Mouse (Mus musculus) limb, embryonic 13.5 days (tissue): ENCODE measurements at regions not wholly inside any gene's neighbourhood (a gene's known extent, or its start where the extent isn't known, plus 50 kb on each side); places are given as distances from the start of the nearest gene placed in this dataset.
A peak's percentile ranks its signal among the peaks of the same experiment; 100 is the strongest.

Experiments used
- ATAC-seq: fragments of 200-750 bp; cut with Nextera tagmentation; 2 replicates; pipeline ENCODE4 v1.8.0; 2017; ENCODE audit warnings: low read depth, moderate number of reproducible peaks, moderate TSS enrichment; ENCODE audit not compliant: low FRiP score
- H3K27ac ChIP-seq: fragments of 300-500 bp; sonication (generic); 2 replicates; pipeline ENCODE4 v1.5.1; 2015; ENCODE audit warnings: inconsistent platforms, mild to moderate bottlenecking, moderate library complexity
- H3K27me3 ChIP-seq: fragments of 300-500 bp; sonication (generic); 2 replicates; pipeline ENCODE4 v1.6.1; 2015; ENCODE audit warnings: mild to moderate bottlenecking, inconsistent platforms
- H3K36me3 ChIP-seq: fragments of 300-500 bp; sonication (generic); 2 replicates; pipeline ENCODE4 v1.6.1; 2015; ENCODE audit warnings: inconsistent platforms, mild to moderate bottlenecking, moderate library complexity
- H3K4me1 ChIP-seq: fragments of 300-500 bp; sonication (generic); 2 replicates; pipeline ENCODE4 v1.6.1; 2015; ENCODE audit warnings: inconsistent platforms
- H3K4me2 ChIP-seq: fragments of 300-500 bp; sonication (generic); replicated peaks from 2 replicates; pipeline ENCODE4 v1.6.1; 2015; ENCODE audit warnings: inconsistent platforms, mild to moderate bottlenecking, moderate library complexity
- H3K4me3 ChIP-seq: fragments of 300-500 bp; sonication (generic); 2 replicates; pipeline ENCODE4 v1.5.1; 2015; ENCODE audit warnings: moderate library complexity, mild to moderate bottlenecking, inconsistent platforms
- H3K9ac ChIP-seq: fragments of 300-500 bp; sonication (generic); 2 replicates; pipeline ENCODE4 v1.6.1; 2015; ENCODE audit warnings: mild to moderate bottlenecking, inconsistent platforms
- H3K9me3 ChIP-seq: fragments of 300-500 bp; sonication (generic); 2 replicates; pipeline ENCODE4 v1.6.1; 2016; ENCODE audit warnings: inconsistent platforms
- WGBS: fragments of 180-500 bp; shearing (Covaris S2); methylation state at CpG from one replicate; pipeline ENCODE4 v1.1.7; 2015; 5-methylcytosine and 5-hydroxymethylcytosine counted together

- Histone ChIP-seq H3K36me3 (no peaks in the 10 kb centered on the region), H3K27ac (no peak overlapping the region), H3K9me3 (no peaks in the 10 kb centered on the region), H3K4me3 (peak overlapping the region; percentile 39), H3K4me1 (peaks cover 12% of the 10 kb centered on the region), H3K4me2 (peak overlapping the region; percentile 69), H3K9ac (peak overlapping the region; percentile 59), H3K27me3 (peaks cover 14% of the 10 kb centered on the region; the same call in 1 of the 2 replicates)
- 2% methylated on average over 18 of the region's 18 CpGs for WGBS
- no peak for ATAC-seq
These were observed 64.5 kb downstream of the Tfap2c start for GRCm38 (mm10) chr2:172613891-172614391.

DNA sequence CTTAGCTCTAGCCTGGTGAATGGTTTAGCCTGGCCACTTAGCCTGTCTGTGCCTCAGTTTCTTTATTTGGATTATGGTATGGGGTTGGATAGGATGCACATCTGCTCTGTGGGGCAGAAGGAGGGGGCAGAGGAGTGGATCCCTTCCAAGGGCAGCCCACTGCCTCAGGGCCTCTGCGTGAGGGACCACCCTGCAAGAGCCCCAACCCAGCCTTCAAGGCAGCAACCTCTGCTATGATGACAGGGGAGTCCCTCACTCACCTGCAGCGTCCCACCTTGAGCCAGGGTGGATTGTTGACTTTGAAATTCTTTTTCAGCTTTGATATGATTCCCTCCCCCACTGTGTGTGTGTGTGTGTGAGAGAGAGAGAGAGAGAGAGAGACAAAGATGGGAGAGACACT, 65.8 kb downstream of the Tfap2c start:
- Histone ChIP-seq H3K4me3 (no peak overlapping the region), H3K36me3 (no peaks in the 10 kb centered on the region), H3K4me1 (peaks cover 12% of the 10 kb centered on the region), H3K27ac (no peak overlapping the region), H3K9me3 (no peaks in the 10 kb centered on the region), H3K9ac (no peak overlapping the region), H3K4me2 (no peak overlapping the region), H3K27me3 (peaks cover 14% of the 10 kb centered on the region; the same call in 1 of the 2 replicates)
- 31% methylated on average over 2 of the region's 2 CpGs for WGBS
- ATAC-seq, result no peak

- ATAC-seq, result no peak
- no peak overlapping the region for H3K4me2 ChIP-seq
- H3K27me3 ChIP-seq, result peaks cover 14% of the 10 kb centered on the region; the same call in 1 of the 2 replicates
- no peak overlapping the region for H3K27ac ChIP-seq
- no peak overlapping the region for H3K4me3 ChIP-seq
- H3K9ac ChIP-seq, result no peak overlapping the region
- no peaks in the 10 kb centered on the region for H3K9me3 ChIP-seq
- H3K36me3 ChIP-seq, result no peaks in the 10 kb centered on the region
- 34% methylated on average over 4 of the region's 4 CpGs for WGBS
- peaks cover 12% of the 10 kb centered on the region for H3K4me1 ChIP-seq
These were observed 66.2 kb downstream of the Tfap2c start for GRCm38 (mm10) chr2:172615582-172615981.

GRCm38 (mm10) chr2:172619168-172619567, 69.8 kb downstream of the Tfap2c start:
- H3K9me3 ChIP-seq, result no peaks in the 10 kb centered on the region
- H3K36me3 ChIP-seq, result no peaks in the 10 kb centered on the region
- WGBS, result 84% methylated on average over 7 of the region's 7 CpGs
- no peak for ATAC-seq
- no peak overlapping the region for H3K27ac ChIP-seq
- H3K9ac ChIP-seq, result no peak overlapping the region
- H3K4me2 ChIP-seq, result no peak overlapping the region
- peaks cover 13% of the 10 kb centered on the region; the same call in 1 of the 2 replicates for H3K27me3 ChIP-seq
- no peak overlapping the region for H3K4me3 ChIP-seq
- H3K4me1 ChIP-seq, result peaks cover 14% of the 10 kb centered on the region

DNA sequence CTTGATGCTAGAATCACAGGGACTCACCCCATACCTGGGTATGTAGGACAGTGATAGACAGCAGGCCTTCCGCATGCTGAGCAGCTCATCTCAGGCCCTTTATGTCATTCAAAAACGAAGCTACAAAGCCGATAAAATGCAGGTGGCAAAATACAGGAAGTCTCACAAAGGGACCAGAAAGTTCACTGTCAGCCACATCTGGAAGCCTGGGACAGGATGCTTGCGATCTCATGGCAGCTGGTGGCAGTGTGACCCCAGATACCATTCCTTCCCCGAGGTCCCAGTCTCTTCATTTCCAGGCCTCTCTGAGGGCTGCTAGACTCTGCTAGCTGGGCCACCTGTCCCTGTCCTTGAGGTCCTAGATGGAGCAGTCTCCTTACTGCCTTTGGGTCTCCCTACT, 70.6 kb downstream of the Tfap2c start:
- H3K27ac ChIP-seq, result no peak overlapping the region
- H3K9ac ChIP-seq, result no peak overlapping the region
- WGBS, result 49% methylated on average over 5 of the region's 5 CpGs
- peaks cover 9% of the 10 kb centered on the region for H3K4me1 ChIP-seq
- no peaks in the 10 kb centered on the region for H3K36me3 ChIP-seq
- no peaks in the 10 kb centered on the region for H3K9me3 ChIP-seq
- no peak overlapping the region for H3K4me3 ChIP-seq
- ATAC-seq, result no peak
- H3K27me3 ChIP-seq, result peaks cover 8% of the 10 kb centered on the region; the same call in 1 of the 2 replicates
- no peak overlapping the region for H3K4me2 ChIP-seq

DNA sequence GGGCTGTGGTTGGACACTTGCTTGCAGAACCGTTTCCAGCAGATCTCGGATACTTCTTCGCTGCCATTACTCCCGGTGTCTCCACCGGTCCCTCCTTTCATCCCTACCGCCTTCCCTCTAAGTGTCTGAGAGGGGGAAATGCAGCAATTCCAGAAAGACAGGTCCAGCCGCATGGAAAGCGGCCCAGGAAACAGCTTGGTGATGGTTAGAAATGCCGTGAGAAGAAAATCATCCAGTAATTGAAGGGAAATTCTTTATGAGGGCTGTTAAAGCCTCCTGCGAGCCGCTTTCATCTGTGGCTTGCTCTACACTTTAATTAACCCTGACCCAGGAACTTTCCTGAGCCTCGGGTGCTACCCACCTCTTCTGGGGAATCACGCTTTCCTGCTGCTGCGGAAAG, 74.3 kb downstream of the Tfap2c start:
- peaks cover 9% of the 10 kb centered on the region for H3K4me1 ChIP-seq
- ATAC-seq, result no peak
- no peaks in the 10 kb centered on the region for H3K9me3 ChIP-seq
- H3K27me3 ChIP-seq, result peaks cover 6% of the 10 kb centered on the region; the same call in 1 of the 2 replicates
- no peaks in the 10 kb centered on the region for H3K36me3 ChIP-seq
- 0 out of 2 replicates have a peak overlapping the region, but pooled peaks have one; percentile 10 for H3K4me3 ChIP-seq
- H3K27ac ChIP-seq, result no peak overlapping the region
- WGBS, result 5% methylated on average over 14 of the region's 14 CpGs
- H3K4me2 ChIP-seq, result peak overlapping the region; percentile 49
- no peak overlapping the region for H3K9ac ChIP-seq

- 61% methylated on average over 20 of the region's 20 CpGs for WGBS
- Histone ChIP-seq H3K9ac (no peak overlapping the region), H3K36me3 (no peaks in the 10 kb centered on the region), H3K4me2 (no peak overlapping the region), H3K4me3 (no peak overlapping the region), H3K27me3 (peaks cover 6% of the 10 kb centered on the region; the same call in 1 of the 2 replicates), H3K27ac (no peak overlapping the region), H3K4me1 (peaks cover 9% of the 10 kb centered on the region), H3K9me3 (no peaks in the 10 kb centered on the region)
- ATAC-seq, result no peak
These were observed 78.2 kb downstream of the Tfap2c start for GRCm38 (mm10) chr2:172627353-172628306.

DNA sequence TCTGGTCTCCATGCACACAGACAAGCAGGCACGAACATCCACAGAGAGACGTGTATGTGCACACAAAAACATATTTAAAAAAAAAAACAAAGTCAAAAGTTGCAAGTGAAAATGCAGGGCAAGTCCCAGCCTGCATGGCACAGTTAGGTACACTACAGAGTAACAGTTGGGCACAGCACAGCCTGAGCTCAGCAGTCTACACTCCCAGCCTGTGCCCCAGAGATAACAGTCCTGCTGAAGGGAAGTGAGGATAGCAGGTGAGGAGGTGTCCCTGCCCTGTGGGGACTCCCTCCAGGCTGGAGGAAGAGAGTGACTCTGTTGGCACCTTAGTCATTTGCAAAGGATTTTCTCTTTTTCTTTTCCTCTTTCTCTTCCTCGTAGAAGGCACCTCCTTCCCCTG, 80.9 kb downstream of the Tfap2c start:
- H3K4me2 ChIP-seq, result no peak overlapping the region
- H3K9me3 ChIP-seq, result no peaks in the 10 kb centered on the region
- no peaks in the 10 kb centered on the region for H3K27me3 ChIP-seq
- H3K4me3 ChIP-seq, result no peak overlapping the region
- 61% methylated on average over 3 of the region's 3 CpGs for WGBS
- ATAC-seq, result no peak
- H3K9ac ChIP-seq, result no peak overlapping the region
- no peaks in the 10 kb centered on the region for H3K36me3 ChIP-seq
- H3K4me1 ChIP-seq, result no peaks in the 10 kb centered on the region
- no peak overlapping the region for H3K27ac ChIP-seq

DNA sequence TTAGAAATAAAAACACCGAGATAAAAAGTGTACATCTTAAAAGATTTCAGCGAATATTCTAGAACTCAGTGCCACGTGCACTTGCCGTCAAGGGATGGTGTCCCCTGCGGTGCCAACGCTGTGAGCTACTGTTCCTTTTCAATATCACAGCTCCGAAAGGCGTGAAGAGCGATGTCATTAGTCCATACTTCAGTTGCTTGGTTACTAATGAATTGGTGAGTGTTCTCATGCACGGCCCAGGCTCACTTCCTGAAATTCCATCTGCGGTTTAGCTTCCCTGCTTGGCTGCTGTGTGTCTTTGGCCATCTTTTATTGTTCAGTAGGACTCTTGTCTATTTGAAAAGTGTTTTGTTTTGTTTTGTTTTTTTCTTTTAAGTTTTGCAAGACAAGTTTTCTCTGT, 93.2 kb downstream of the Tfap2c start:
- 0 out of 2 replicates have a peak, but pooled peaks cover 4% of the 10 kb centered on the region for H3K27me3 ChIP-seq
- no peak overlapping the region for H3K9ac ChIP-seq
- ATAC-seq, result no peak
- 71% methylated on average over 11 of the region's 11 CpGs for WGBS
- peaks cover 13% of the 10 kb centered on the region for H3K4me1 ChIP-seq
- no peak overlapping the region for H3K4me2 ChIP-seq
- no peaks in the 10 kb centered on the region for H3K36me3 ChIP-seq
- no peak overlapping the region for H3K27ac ChIP-seq
- no peak overlapping the region for H3K4me3 ChIP-seq
- no peaks in the 10 kb centered on the region for H3K9me3 ChIP-seq

- ATAC-seq, result no peak
- Histone ChIP-seq H3K27me3 (0 out of 2 replicates have a peak, but pooled peaks cover 4% of the 10 kb centered on the region), H3K27ac (no peak overlapping the region), H3K4me3 (no peak overlapping the region), H3K4me1 (peaks cover 13% of the 10 kb centered on the region), H3K4me2 (peak overlapping the region; percentile 28), H3K9ac (no peak overlapping the region; the same call in 1 of the 2 replicates), H3K9me3 (no peaks in the 10 kb centered on the region), H3K36me3 (no peaks in the 10 kb centered on the region)
- 20% methylated on average over 12 of the region's 12 CpGs for WGBS
These were observed 94.5 kb downstream of the Tfap2c start for GRCm38 (mm10) chr2:172643860-172644259.

GRCm38 (mm10) chr2:172644451-172644850, 95.1 kb downstream of the Tfap2c start:
- no peak overlapping the region for H3K4me3 ChIP-seq
- no peak overlapping the region for H3K9ac ChIP-seq
- ATAC-seq, result no peak
- 29% methylated on average over 6 of the region's 6 CpGs for WGBS
- H3K36me3 ChIP-seq, result no peaks in the 10 kb centered on the region
- 0 out of 2 replicates have a peak, but pooled peaks cover 4% of the 10 kb centered on the region for H3K27me3 ChIP-seq
- no peak overlapping the region for H3K27ac ChIP-seq
- peaks cover 13% of the 10 kb centered on the region for H3K4me1 ChIP-seq
- H3K4me2 ChIP-seq, result 0 out of 2 replicates have a peak overlapping the region, but pooled peaks have one; percentile 28
- no peaks in the 10 kb centered on the region for H3K9me3 ChIP-seq

- H3K27me3 ChIP-seq, result 0 out of 2 replicates have a peak, but pooled peaks cover 4% of the 10 kb centered on the region
- 67% methylated on average over 11 of the region's 11 CpGs for WGBS
- no peaks in the 10 kb centered on the region for H3K36me3 ChIP-seq
- peaks cover 13% of the 10 kb centered on the region for H3K4me1 ChIP-seq
- ATAC-seq, result no peak
- no peak overlapping the region for H3K27ac ChIP-seq
- no peak overlapping the region for H3K4me2 ChIP-seq
- no peak overlapping the region for H3K4me3 ChIP-seq
- no peaks in the 10 kb centered on the region for H3K9me3 ChIP-seq
- H3K9ac ChIP-seq, result no peak overlapping the region
These were observed 98.7 kb downstream of the Tfap2c start for GRCm38 (mm10) chr2:172648072-172648471.
